Mouse (Mus musculus) liver, embryonic 16.5 days (tissue): ENCODE data around the gene Cnksr2. TPM values are rescaled to one million over a fixed set of nuclear protein-coding genes. Genes with fewer than 3 reads are reported as not detected.
A peak's percentile ranks its signal among the peaks of the same experiment; 100 is the strongest.

Experiments used
- ATAC-seq: fragments of 200-750 bp; cut with Nextera tagmentation; 2 replicates; pipeline ENCODE4 v1.8.0; 2017; ENCODE audit warnings: low read depth, mild to moderate bottlenecking, moderate number of reproducible peaks, moderate library complexity
- H3K27ac ChIP-seq: fragments of 300-500 bp; sonication (generic); 2 replicates; pipeline ENCODE4 v1.5.1; 2014; ENCODE audit warnings: mild to moderate bottlenecking, low read length
- H3K27me3 ChIP-seq: fragments of 300-500 bp; sonication (generic); 2 replicates; pipeline ENCODE4 v1.6.1; 2014; ENCODE audit warnings: low read depth, low read length, mixed read lengths; ENCODE audit not compliant: control insufficient read depth, insufficient read depth
- H3K36me3 ChIP-seq: fragments of 300-500 bp; sonication (generic); 2 replicates; pipeline ENCODE4 v1.6.1; 2014; ENCODE audit warnings: mild to moderate bottlenecking; ENCODE audit not compliant: control insufficient read depth, insufficient read depth
- H3K4me1 ChIP-seq: fragments of 300-500 bp; sonication (generic); 2 replicates; pipeline ENCODE4 v1.6.1; 2014; ENCODE audit warnings: low read depth, low read length, mixed read lengths; ENCODE audit not compliant: control insufficient read depth
- H3K4me2 ChIP-seq: fragments of 300-500 bp; sonication (generic); 2 replicates; pipeline ENCODE4 v1.6.1; 2014; ENCODE audit warnings: low read depth, low read length, mixed read lengths
- H3K4me3 ChIP-seq: fragments of 300-500 bp; sonication (generic); 2 replicates; pipeline ENCODE4 v1.5.1; 2014; ENCODE audit warnings: low read depth, mild to moderate bottlenecking, low read length
- H3K9ac ChIP-seq: fragments of 300-500 bp; sonication (generic); 2 replicates; pipeline ENCODE4 v1.6.1; 2014; ENCODE audit warnings: low read depth, low read length
- H3K9me3 ChIP-seq: fragments of 300-500 bp; sonication (generic); replicated peaks from 2 replicates; pipeline ENCODE4 v1.6.1; 2016; ENCODE audit warnings: low read length; ENCODE audit not compliant: control insufficient read depth
- WGBS: fragments of 180-500 bp; shearing (Covaris S2); extraction: QIAGEN DNeasy Blood & Tissue Kit; methylation state at CpG from one replicate; pipeline ENCODE4 v1.1.7; 2014; ENCODE audit not compliant: insufficient replicate concordance; 5-methylcytosine and 5-hydroxymethylcytosine counted together
- polyA plus RNA-seq: library from polyadenylated mRNA; unstranded; fragments of >200 nt; fragmentation: Nextera tagmentation; extraction: Ambion mirVana; gene quantifications from 2 replicates; pipeline ENCODE4 v1.2.1, GENCODE M21; 2015

The Cnksr2 gene
- polyA plus RNA-seq, result not detected in 2 replicates

GRCm38 (mm10) chrX:158043057-158043843, at the start of gene Cnksr2:
Gene Cnksr2 (minus strand): TSS chrX:158043294.
- 25% methylated on average over 42 of the region's 99 CpGs for WGBS
- H3K36me3 ChIP-seq, result no peaks in the 10 kb centered on the region
- no peak for ATAC-seq
- peak within 1 kb of the TSS; percentile 54 for H3K4me2 ChIP-seq
- peak within 1 kb of the TSS; percentile 48 for H3K4me3 ChIP-seq
- H3K9me3 ChIP-seq, result no peaks in the 10 kb centered on the region
- H3K9ac ChIP-seq, result no peak within 1 kb of the TSS
- no peak within 1 kb of the TSS for H3K27ac ChIP-seq
- H3K27me3 ChIP-seq, result peaks cover 22% of the 10 kb centered on the region
- H3K4me1 ChIP-seq, result no peaks in the 10 kb centered on the region

- peak overlapping the region; percentile 54 for H3K4me2 ChIP-seq
- no peak for ATAC-seq
- H3K9me3 ChIP-seq, result no peaks in the 10 kb centered on the region
- H3K4me1 ChIP-seq, result no peaks in the 10 kb centered on the region
- H3K27ac ChIP-seq, result no peak overlapping the region
- H3K27me3 ChIP-seq, result peaks cover 22% of the 10 kb centered on the region
- H3K4me3 ChIP-seq, result peak overlapping the region; percentile 48
- 14% methylated on average over 13 of the region's 13 CpGs for WGBS
- H3K36me3 ChIP-seq, result no peaks in the 10 kb centered on the region
- no peak overlapping the region for H3K9ac ChIP-seq
Observed at GRCm38 (mm10) chrX:158043844-158044140, 698 bp upstream of the Cnksr2 start.

GRCm38 (mm10) chrX:158042255-158043056, 638 bp downstream of the Cnksr2 start:
- H3K4me3 ChIP-seq, result peak overlapping the region; percentile 48
- peak overlapping the region; percentile 54 for H3K4me2 ChIP-seq
- no peaks in the 10 kb centered on the region for H3K4me1 ChIP-seq
- 15% methylated on average over 52 of the region's 62 CpGs for WGBS
- H3K9ac ChIP-seq, result no peak overlapping the region
- ATAC-seq, result no peak
- no peak overlapping the region for H3K27ac ChIP-seq
- H3K9me3 ChIP-seq, result no peaks in the 10 kb centered on the region
- no peaks in the 10 kb centered on the region for H3K36me3 ChIP-seq
- H3K27me3 ChIP-seq, result peaks cover 22% of the 10 kb centered on the region

- no peaks in the 10 kb centered on the region for H3K36me3 ChIP-seq
- peaks cover 22% of the 10 kb centered on the region for H3K27me3 ChIP-seq
- H3K4me3 ChIP-seq, result no peak overlapping the region
- no peaks in the 10 kb centered on the region for H3K4me1 ChIP-seq
- H3K27ac ChIP-seq, result no peak overlapping the region
- H3K9me3 ChIP-seq, result no peaks in the 10 kb centered on the region
- 27% methylated on average over 7 of the region's 7 CpGs for WGBS
- ATAC-seq, result no peak
- no peak overlapping the region for H3K9ac ChIP-seq
- H3K4me2 ChIP-seq, result no peak overlapping the region
Observed at GRCm38 (mm10) chrX:158041703-158042102, 1.4 kb downstream of the Cnksr2 start.

- Histone ChIP-seq H3K4me3 (no peak overlapping the region), H3K27ac (no peak overlapping the region), H3K9me3 (no peaks in the 10 kb centered on the region), H3K4me2 (no peak overlapping the region), H3K4me1 (no peaks in the 10 kb centered on the region), H3K9ac (no peak overlapping the region), H3K27me3 (no peaks in the 10 kb centered on the region), H3K36me3 (no peaks in the 10 kb centered on the region)
- no peak for ATAC-seq
Observed at GRCm38 (mm10) chrX:157951698-157952097, 91.4 kb downstream of the Cnksr2 start.

- Histone ChIP-seq H3K36me3 (no peaks in the 10 kb centered on the region), H3K27me3 (no peaks in the 10 kb centered on the region), H3K4me2 (no peak overlapping the region), H3K9ac (no peak overlapping the region), H3K4me1 (no peaks in the 10 kb centered on the region), H3K27ac (no peak overlapping the region), H3K9me3 (no peaks in the 10 kb centered on the region), H3K4me3 (no peak overlapping the region)
- ATAC-seq, result no peak
- 20% methylated on average over 1 of the region's 1 CpGs for WGBS
Observed at GRCm38 (mm10) chrX:157949256-157949655, 93.8 kb downstream of the Cnksr2 start.

GRCm38 (mm10) chrX:157945121-157945520, 98.0 kb downstream of the Cnksr2 start:
- Histone ChIP-seq H3K27ac (no peak overlapping the region), H3K4me1 (no peaks in the 10 kb centered on the region), H3K9me3 (no peaks in the 10 kb centered on the region), H3K4me2 (no peak overlapping the region), H3K4me3 (no peak overlapping the region), H3K27me3 (no peaks in the 10 kb centered on the region), H3K36me3 (no peaks in the 10 kb centered on the region), H3K9ac (no peak overlapping the region)
- WGBS, result 57% methylated on average over 5 of the region's 5 CpGs
- no peak for ATAC-seq

- no peak overlapping the region for H3K4me3 ChIP-seq
- H3K36me3 ChIP-seq, result no peaks in the 10 kb centered on the region
- H3K4me2 ChIP-seq, result no peak overlapping the region
- no peaks in the 10 kb centered on the region for H3K9me3 ChIP-seq
- H3K27ac ChIP-seq, result no peak overlapping the region
- H3K9ac ChIP-seq, result no peak overlapping the region
- H3K27me3 ChIP-seq, result no peaks in the 10 kb centered on the region
- no peak for ATAC-seq
- no peaks in the 10 kb centered on the region for H3K4me1 ChIP-seq
- 55% methylated on average over 1 of the region's 1 CpGs for WGBS
Observed at GRCm38 (mm10) chrX:157936611-157937010, 106.5 kb downstream of the Cnksr2 start.

- H3K4me3 ChIP-seq, result no peak overlapping the region
- WGBS, result 58% methylated on average over 3 of the region's 3 CpGs
- H3K36me3 ChIP-seq, result no peaks in the 10 kb centered on the region
- no peak overlapping the region for H3K27ac ChIP-seq
- H3K27me3 ChIP-seq, result no peaks in the 10 kb centered on the region
- H3K9ac ChIP-seq, result no peak overlapping the region
- H3K4me1 ChIP-seq, result no peaks in the 10 kb centered on the region
- H3K4me2 ChIP-seq, result no peak overlapping the region
- H3K9me3 ChIP-seq, result no peaks in the 10 kb centered on the region
- ATAC-seq, result no peak
Observed at GRCm38 (mm10) chrX:157920093-157920492, 123.0 kb downstream of the Cnksr2 start.
